ENCODE assay signal across 25 mouse cellular contexts in genomic region chr9:115450741-115451320, GRCm38 (mm10).
DNase-seq lines count a peak whose midpoint lies in the region; ATAC-seq and TF ChIP-seq lines count a peak whose summit lies in the region.
"Had no signal": no experiment of that assay in that cellular context is flagged by ENCODE, and none has a peak within 500 bp of the region (broad histone marks: within the 10 kb centered on the region; RNA-seq: fewer than 3 reads in every experiment).

No protein-coding gene starts in this region.

- H3K4me3 ChIP-seq in heart, adult 2 months, result no peak overlapping the region
- H3K4me3 ChIP-seq in midbrain, embryonic 10.5 days, result no peak overlapping the region
- no peak overlapping the region for H3K4me3 ChIP-seq in midbrain, embryonic 11.5 days (ENCODE audit: low read depth, low read length)
- H3K4me3 ChIP-seq: forebrain, embryonic 10.5 days; limb, embryonic 12.5 days; liver, embryonic 12.5 days; megakaryocyte, embryonic 14.5 days; myocyte; stomach, embryonic 15.5 days had no signal

- no peak overlapping the region for H3K4me2 ChIP-seq in midbrain, embryonic 11.5 days
- H3K4me2 ChIP-seq: limb, embryonic 12.5 days; liver, embryonic 12.5 days; lung, embryonic 14.5 days; stomach, embryonic 15.5 days had no signal

- H3K27ac ChIP-seq in heart, adult 2 months, result no peak overlapping the region
- peak overlapping the region; percentile 33; the same call in 1 of the 2 replicates for H3K27ac ChIP-seq in midbrain, embryonic 10.5 days (replicated peaks)
- H3K27ac ChIP-seq in midbrain, embryonic 11.5 days (ENCODE audit: low read depth, low read length), result no peak overlapping the region
- H3K27ac ChIP-seq: forebrain, embryonic 10.5 days; limb, embryonic 12.5 days; liver, embryonic 12.5 days; stomach, embryonic 15.5 days had no signal

- TF ChIP-seq EP300 in heart, adult 2 months (IDR thresholded peaks at IDR 0.05; ENCODE audit: insufficient read depth, low read depth, low read length), result no peak

- no peak overlapping the region for H3K9ac ChIP-seq in heart, adult 2 months (ENCODE audit: low read depth, low read length)
- no peak overlapping the region for H3K9ac ChIP-seq in midbrain, embryonic 11.5 days (ENCODE audit: low read length)
- H3K9ac ChIP-seq: limb, embryonic 12.5 days; liver, embryonic 12.5 days; lung, embryonic 14.5 days; stomach, embryonic 15.5 days had no signal

- TF ChIP-seq CTCF in heart, adult 2 months (IDR thresholded peaks at IDR 0.05), result no peak

- no peak for ATAC-seq in midbrain, embryonic 11.5 days (ENCODE audit: low FRiP score)
- ATAC-seq: liver, embryonic 12.5 days; midbrain, embryonic 16.5 days had no signal

- H3K79me2 ChIP-seq in heart, adult 2 months (replicated peaks; ENCODE audit: control insufficient read depth, insufficient read depth, low read length), result no peaks in the 10 kb centered on the region

- 0 out of 2 replicates have a peak, but pooled peaks cover 3% of the 10 kb centered on the region for H3K9me3 ChIP-seq in midbrain, embryonic 10.5 days (replicated peaks)
- H3K9me3 ChIP-seq in midbrain, embryonic 11.5 days (ENCODE audit: control insufficient read depth, low read length), result no peaks in the 10 kb centered on the region
- H3K9me3 ChIP-seq: stomach, embryonic 15.5 days had no signal

- DNase-seq in heart, adult 11 months, result peak; percentile 85
- DNase-seq in heart, adult 2 months, result no peak
- DNase-seq in midbrain, embryonic 10.5 days (ENCODE audit: low spot score), result no peak
- DNase-seq in midbrain, embryonic 11.5 days (ENCODE audit: low spot score, missing footprints), result no peak
- DNase-seq in ZHBTc4 (ENCODE audit: low read depth, low spot score), result peak; percentile 58
- DNase-seq in retina, postnatal 1 day, result peak; percentile 21
- no peak for DNase-seq in adrenal gland, adult 18-20 months (ENCODE audit: low spot score in 2 of 2)
- DNase-seq in kidney, postnatal 14 days, result no peak
- DNase-seq: adrenal gland, postnatal 14 days; cerebellum, adult 8-10 months; cerebellum, postnatal 36 days; gastrocnemius, postnatal 25 days; heart, postnatal 4 days; kidney, adult 11 months; lung, embryonic 14.5 days; lung, postnatal 36 days; right cerebral cortex, postnatal 25 days; thymus, postnatal 25 days had no signal

- H3K27me3 ChIP-seq in heart, adult 2 months (ENCODE audit: control insufficient read depth, insufficient read depth, low read length), result no peaks in the 10 kb centered on the region
- no peaks in the 10 kb centered on the region for H3K27me3 ChIP-seq in midbrain, embryonic 10.5 days (ENCODE audit: low read depth, poor library complexity, severe bottlenecking)
- H3K27me3 ChIP-seq in midbrain, embryonic 11.5 days (ENCODE audit: control insufficient read depth, insufficient read depth, low read length), result no peaks in the 10 kb centered on the region
- H3K27me3 ChIP-seq: limb, embryonic 12.5 days; liver, embryonic 12.5 days; megakaryocyte, embryonic 14.5 days; stomach, embryonic 15.5 days had no signal

- H3K36me3 ChIP-seq in heart, adult 2 months (ENCODE audit: control insufficient read depth, insufficient read depth, low read length), result no peaks in the 10 kb centered on the region
- H3K36me3 ChIP-seq in midbrain, embryonic 10.5 days, result no peaks in the 10 kb centered on the region
- no peaks in the 10 kb centered on the region for H3K36me3 ChIP-seq in midbrain, embryonic 11.5 days (ENCODE audit: control insufficient read depth, insufficient read depth, low read length)
- H3K36me3 ChIP-seq: forebrain, embryonic 10.5 days; limb, embryonic 12.5 days; liver, embryonic 12.5 days; stomach, embryonic 15.5 days had no signal

- TF ChIP-seq POLR2A in heart, adult 2 months (IDR thresholded peaks at IDR 0.05; ENCODE audit: insufficient read depth, low read depth, low read length), result no peak

- H3K4me1 ChIP-seq in heart, adult 2 months (ENCODE audit: control insufficient read depth, insufficient read depth, low read length), result no peaks in the 10 kb centered on the region
- peaks cover 21% of the 10 kb centered on the region for H3K4me1 ChIP-seq in midbrain, embryonic 10.5 days
- H3K4me1 ChIP-seq in midbrain, embryonic 11.5 days (ENCODE audit: control insufficient read depth, insufficient read depth, low read length), result no peaks in the 10 kb centered on the region
- H3K4me1 ChIP-seq: limb, embryonic 12.5 days; stomach, embryonic 15.5 days had no signal

- WGBS in heart, adult 2 months, result 76% methylated on average over 5 of the region's 5 CpGs
- WGBS in midbrain, embryonic 10.5 days, result 80% methylated on average over 5 of the region's 5 CpGs
- 70% methylated on average over 5 of the region's 5 CpGs for WGBS in midbrain, embryonic 11.5 days

- intact Hi-C loops in heart, adult 2 months (cut with DNase I), result no loop called here

Comparison
In these comparisons a context has a peak if more than half of its experiments do, and no peak if none do; other contexts are left out.
1. DNase-seq: peak in heart, adult 11 months (single experiment), ZHBTc4 (single experiment) and retina, postnatal 1 day (single experiment); none in heart, adult 2 months (0 of 2), midbrain, embryonic 10.5 days (single experiment), midbrain, embryonic 11.5 days (single experiment), adrenal gland, adult 18-20 months (0 of 2) and kidney, postnatal 14 days (single experiment).